Mouse (Mus musculus) ES-E14 (cell line): Measurements from ENCODE around the gene Chrm3.

Experiments
- CHD2 ChIP-seq: IDR thresholded peaks from 2 replicates; pipeline ENCODE4 v1.6.1; 2014; ENCODE audit warnings: mild to moderate bottlenecking, low read depth, low read length, inconsistent platforms
- ZNF384 ChIP-seq: IDR thresholded peaks from 2 replicates; pipeline ENCODE4 v1.6.1; 2012; ENCODE audit warnings: low read depth, low read length, inconsistent platforms

GRCm38 (mm10) chr13:10066829-10067618, 293.6 kb downstream of the Chrm3 start:
- TF ChIP-seq CHD2 (no peak), ZNF384 (no peak)
